Mouse (Mus musculus) cerebellum, postnatal 10 days (tissue): ENCODE data around the gene Tor3a.
A peak's percentile ranks its signal among the peaks of the same experiment; 100 is the strongest.

Experiments
- DNase-seq, 2 experiments: peaks; one replicate each; pipeline ENCODE4 v3.0.0; 2021; ENCODE audit warnings: mixed read lengths in 2 of 2

Tor3a gene

GRCm38 (mm10) chr1:156630965-156631364, 43.2 kb downstream of the Tor3a start:
- DNase-seq: peak in 1 of 2 experiments; percentile 53

GRCm38 (mm10) chr1:156629984-156630383, 44.2 kb downstream of the Tor3a start:
- no peak for DNase-seq

DNA sequence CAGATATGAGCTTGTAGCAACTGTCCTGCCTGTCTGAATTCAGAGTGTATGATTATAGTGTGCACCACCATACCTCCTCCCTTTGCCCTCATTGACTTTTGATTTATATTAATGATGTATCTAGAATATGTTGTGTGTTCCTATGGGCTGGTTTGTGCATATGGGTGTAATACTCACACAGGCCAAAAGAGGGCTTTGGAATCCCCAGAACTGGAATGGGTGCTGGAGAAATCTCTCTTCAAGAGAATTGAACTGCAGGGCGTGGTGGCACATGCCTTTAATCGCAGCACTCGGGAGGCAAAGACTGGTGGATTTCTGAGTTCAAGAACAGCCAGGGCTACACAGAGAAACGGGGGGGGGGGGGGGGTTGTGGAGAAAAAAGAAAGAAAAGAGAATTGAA, 47.4 kb downstream of the Tor3a start:
- DNase-seq: peak in 1 of 2 experiments; percentile 36

- DNase-seq: no peak
Observed at GRCm38 (mm10) chr1:156624231-156624630, 49.9 kb downstream of the Tor3a start.

- no peak for DNase-seq
Observed at GRCm38 (mm10) chr1:156620951-156621350, 53.2 kb downstream of the Tor3a start.

DNA sequence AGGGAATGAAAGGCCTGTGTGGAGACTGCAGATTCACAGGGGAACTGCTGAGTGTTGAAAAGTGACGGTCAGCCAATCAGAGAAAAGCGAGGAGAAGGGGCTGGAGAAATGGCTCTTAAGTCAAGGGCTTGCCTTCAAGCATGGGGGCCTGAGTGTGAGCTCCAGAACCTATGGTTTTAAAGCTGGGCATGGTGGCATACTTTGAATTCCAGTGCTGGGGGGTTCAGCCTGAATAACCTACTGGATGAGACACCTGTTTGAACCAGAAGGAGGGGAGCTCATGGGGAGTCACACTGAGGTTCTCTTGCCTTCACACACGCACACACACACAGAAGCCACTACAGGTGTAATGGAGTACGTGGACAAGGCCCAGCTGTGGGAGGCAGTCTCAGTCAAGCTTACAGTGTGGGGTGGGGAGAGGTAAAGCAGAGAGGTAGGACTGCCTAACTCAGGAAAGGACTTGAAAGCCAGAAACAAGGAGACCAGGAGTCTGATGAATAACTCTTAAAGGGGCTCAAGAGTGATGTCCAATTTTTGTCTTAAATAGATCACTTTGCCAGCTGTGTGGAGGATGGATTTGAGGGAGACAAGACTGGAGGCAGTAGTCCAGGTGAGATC, 53.8 kb downstream of the Tor3a start:
- DNase-seq: no peak

DNA sequence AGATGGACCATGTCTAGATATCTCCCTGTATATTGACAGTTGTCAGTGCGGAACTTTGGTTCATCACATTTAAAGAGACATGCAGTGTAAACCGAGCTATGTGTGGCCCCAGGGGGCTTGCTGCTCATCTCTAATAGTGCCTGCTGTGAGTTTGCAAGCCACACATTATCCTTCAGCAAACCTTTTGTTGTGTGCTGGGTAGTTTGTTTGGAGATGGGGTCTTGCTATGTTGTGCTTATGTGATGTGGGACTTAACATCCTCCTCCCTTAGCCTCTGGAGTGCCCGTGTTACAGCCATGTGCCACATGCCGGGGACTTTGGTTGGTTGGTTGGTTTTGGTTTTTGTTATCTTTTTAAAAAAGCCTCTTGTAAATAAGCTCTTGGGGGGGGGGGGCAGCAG, 56.3 kb downstream of the Tor3a start:
- no peak for DNase-seq

- no peak for DNase-seq
Observed at GRCm38 (mm10) chr1:156616989-156617598, 57.1 kb downstream of the Tor3a start.

- DNase-seq: peak; percentile 29 to 32
Observed at GRCm38 (mm10) chr1:156615381-156616133, 58.6 kb downstream of the Tor3a start.

DNA sequence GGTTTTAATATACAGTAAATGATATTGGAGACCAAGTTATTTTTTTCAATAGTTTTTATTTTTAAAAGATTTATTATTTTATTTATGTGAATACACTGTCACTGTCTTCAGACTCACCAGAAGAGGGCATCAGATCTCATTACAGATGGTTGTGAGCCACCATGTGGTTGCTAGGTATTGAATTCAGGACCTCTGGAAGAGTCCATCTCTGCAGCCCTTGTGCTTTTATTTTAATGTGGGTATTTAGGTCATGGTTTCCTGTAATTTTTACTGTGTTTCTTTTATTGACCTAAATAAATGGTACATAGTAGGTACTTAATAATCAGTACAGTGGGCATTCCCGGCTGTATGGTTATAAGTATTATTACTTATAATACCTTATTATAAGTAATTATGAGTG, 59.4 kb downstream of the Tor3a start:
- peak in 1 of 2 experiments; percentile 34 for DNase-seq

DNA sequence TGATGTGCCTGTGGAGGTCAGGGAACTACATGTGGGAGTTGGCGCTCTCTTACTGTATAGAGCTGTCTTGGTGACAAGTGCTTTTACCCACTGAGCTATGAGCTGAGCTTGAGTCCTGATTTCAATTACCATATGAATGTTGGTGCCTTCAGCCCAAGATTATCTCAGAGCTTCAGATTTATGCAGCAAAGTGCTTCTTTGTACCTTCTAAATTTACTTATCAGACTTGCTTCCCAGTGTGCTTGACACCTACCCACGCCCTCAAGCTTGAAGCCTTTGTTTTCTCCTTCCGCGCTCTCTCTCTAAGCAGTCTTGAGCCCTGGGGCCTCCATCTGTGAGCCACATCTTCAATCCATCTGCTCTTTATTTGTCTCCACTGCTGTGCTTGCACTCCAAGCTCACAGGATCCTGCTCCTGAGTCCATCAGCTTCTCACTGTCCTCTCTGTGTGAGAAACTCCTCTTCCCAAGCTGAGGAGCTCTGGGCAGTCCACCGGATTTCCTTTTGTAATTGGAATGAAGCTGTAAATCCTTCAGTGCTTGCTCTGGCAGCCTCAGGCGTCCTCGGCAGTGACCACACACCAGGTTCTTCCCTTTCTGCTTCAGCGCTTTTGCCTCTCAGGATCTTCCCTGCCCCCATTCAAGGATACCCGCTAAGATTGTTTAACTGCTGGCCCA, 60.2 kb downstream of the Tor3a start:
- DNase-seq: peak; percentile 69 to 72

DNA sequence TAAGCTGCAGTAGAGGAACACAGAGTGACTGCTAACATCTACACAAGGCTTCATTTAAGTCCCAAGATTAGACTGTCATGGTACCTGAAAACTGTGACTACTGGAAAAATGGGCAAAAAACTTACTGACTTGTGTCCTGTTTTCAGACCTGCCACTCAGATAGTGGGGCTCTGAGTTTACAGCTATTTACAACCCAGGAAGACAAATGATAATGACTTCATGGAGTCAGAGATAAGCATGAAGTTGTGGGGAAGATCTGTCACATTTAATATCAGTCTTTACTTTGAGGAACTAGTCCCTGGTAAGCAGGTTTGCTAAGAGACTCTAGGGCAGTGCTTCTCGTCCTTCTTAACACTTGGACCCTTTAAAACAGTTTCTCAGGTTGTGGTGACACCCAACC, 63.9 kb downstream of the Tor3a start:
- no peak for DNase-seq

DNA sequence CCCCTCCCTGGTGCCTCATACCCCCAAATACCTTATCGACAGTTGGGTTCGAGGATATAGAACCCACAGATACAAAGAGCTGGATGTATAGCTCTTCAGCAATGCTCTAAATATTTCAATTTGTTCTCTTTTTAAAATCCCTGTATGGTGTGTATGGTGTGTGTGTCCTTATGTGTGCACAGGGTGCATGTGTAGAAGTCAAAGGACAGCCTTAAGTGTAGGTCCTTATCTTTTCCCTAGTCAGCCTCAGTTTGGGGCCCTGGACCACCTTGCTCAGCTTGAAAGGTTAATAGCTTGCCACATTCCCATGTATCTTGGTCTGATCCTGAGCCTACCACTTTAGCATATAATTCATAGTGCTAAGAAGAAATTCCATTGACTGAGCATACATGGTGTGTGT, 65.7 kb downstream of the Tor3a start:
- no peak for DNase-seq

DNA sequence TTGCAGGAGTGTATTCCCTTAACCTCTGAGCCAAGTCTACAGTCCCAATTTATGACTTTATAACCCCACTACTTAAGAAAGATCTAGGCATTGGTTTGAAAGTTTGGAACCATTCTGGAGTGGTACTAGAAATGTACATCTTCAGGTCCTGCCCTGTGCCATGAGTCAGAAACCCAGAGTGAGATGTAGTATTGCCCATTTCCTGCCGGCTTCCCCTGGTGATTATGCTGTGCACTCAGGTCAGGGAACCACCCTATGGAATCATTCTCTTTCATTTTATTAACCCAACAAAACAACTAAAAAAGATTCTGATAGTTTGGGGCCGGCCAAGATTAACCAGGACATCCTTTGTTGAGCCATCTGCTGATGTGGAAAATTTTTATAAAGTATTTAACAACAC, 68.2 kb downstream of the Tor3a start:
- no peak for DNase-seq

- peak; percentile 23 to 35 for DNase-seq
Observed at GRCm38 (mm10) chr1:156605094-156605866, 68.9 kb downstream of the Tor3a start.
